Mouse (Mus musculus) embryonic fibroblast, embryonic 13.5 days (primary cell): ENCODE results near the gene Arhgap30.

Source experiments
- CTCF ChIP-seq: IDR thresholded peaks from 2 replicates; pipeline ENCODE4 v1.5.1; 2011; ENCODE audit warnings: mild to moderate bottlenecking, control low read depth, low read length, moderate library complexity, borderline replicate concordance; ENCODE audit not compliant: insufficient read depth
- POLR2A ChIP-seq: IDR thresholded peaks from 2 replicates; pipeline ENCODE4 v1.6.1; 2011; ENCODE audit warnings: low read depth, mild to moderate bottlenecking, control low read depth, low read length, moderate library complexity

- TF ChIP-seq POLR2A (no peak), CTCF (peak; percentile 64)
Observed at GRCm38 (mm10) chr1:171361106-171362103, 27.3 kb upstream of the Arhgap30 start.
